Mouse (Mus musculus) thymus, postnatal 36 days (tissue): Measurements from ENCODE around the gene Ptprj.

ENCODE experiments used
- DNase-seq, 2 experiments: peaks; one replicate each; pipeline ENCODE4 v3.0.0; 2022; ENCODE audit warnings: mixed read lengths in 2 of 2

Ptprj gene

GRCm38 (mm10) chr2:90518296-90518695 lies 62.2 kb downstream of the Ptprj start:
- no peak for DNase-seq

- no peak for DNase-seq
Observed at GRCm38 (mm10) chr2:90514969-90515368, 65.5 kb downstream of the Ptprj start.

DNA sequence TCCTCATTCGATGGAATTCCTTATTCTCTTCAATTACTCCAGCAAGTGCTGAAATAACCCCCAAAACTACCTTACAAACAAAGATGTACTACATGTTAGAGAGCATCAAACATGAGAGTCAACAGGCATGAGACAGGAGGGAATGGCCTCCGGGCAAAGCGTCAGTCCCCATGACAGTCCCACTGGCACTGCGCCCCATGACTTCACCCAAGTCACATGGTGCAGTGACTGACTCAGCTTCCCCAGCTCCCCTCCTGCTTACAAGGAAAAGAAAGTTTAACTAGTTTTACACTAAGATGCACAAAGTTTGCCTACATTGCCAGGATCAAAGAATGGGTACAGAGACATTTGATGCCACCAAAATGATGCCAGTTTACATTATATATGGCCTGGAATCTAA lies 71.2 kb downstream of the Ptprj start:
- no peak for DNase-seq

DNA sequence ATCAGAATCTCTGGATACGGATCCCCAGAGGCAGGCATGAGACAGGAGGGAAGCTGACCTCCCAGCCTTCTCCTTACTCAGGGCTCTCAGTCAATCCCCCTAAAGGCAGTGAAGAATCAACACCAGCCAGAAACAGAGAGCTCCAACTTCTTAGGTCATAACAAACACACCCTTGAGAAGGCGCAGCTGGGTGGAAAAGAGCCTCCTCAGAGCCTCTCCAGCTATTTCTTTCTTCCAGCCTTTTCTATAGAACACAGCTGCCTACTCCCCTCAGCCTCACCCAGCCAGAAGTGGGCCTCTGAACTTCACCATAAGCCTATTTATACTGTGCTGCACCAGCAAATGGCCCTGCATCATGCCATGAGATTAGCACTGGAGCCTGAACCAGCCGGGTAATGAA lies 74.3 kb downstream of the Ptprj start:
- DNase-seq: no peak

GRCm38 (mm10) chr2:90504731-90505171 lies 75.7 kb downstream of the Ptprj start:
- peak; percentile 57 to 63 for DNase-seq

GRCm38 (mm10) chr2:90503182-90503833 lies 77.1 kb downstream of the Ptprj start:
- peak in 1 of 2 experiments; percentile 18 for DNase-seq

DNA sequence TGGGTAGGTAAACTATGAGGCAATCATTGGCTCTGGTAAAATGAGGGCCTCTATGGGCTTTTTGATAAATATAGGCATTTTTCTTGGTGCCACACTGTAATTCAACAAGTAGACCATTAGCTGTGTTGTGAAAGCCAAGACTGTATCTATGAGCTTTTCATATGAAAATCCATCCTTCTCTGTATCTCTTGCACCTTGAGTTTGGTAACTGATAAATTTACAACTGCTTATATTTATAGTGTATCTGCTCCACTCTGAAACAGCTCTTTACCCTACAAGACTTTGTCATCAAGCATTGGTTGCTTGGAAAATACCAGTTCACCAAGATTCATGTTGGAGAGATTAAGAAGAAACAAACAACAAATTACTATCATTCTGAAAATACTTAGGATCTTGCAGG lies 77.7 kb downstream of the Ptprj start:
- no peak for DNase-seq

DNA sequence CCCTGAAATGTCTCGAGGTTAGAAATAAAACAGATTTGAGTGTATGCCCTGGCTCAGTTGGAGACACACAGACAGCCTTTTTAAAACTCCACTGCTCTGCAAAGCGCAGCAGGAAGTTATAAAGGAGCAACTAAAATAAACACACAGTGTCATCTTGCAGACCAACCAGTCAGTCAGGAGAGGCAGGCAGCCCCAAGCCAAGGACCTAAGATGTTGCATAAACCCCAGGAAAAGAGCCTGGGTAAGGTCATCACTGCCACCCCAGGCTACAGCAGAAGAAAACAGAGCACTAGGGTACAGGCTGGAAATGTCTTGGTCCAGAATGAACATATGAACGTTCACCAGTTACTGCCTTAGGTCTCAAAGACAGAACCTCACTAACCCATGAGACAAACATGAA lies 78.7 kb downstream of the Ptprj start:
- DNase-seq: no peak

DNA sequence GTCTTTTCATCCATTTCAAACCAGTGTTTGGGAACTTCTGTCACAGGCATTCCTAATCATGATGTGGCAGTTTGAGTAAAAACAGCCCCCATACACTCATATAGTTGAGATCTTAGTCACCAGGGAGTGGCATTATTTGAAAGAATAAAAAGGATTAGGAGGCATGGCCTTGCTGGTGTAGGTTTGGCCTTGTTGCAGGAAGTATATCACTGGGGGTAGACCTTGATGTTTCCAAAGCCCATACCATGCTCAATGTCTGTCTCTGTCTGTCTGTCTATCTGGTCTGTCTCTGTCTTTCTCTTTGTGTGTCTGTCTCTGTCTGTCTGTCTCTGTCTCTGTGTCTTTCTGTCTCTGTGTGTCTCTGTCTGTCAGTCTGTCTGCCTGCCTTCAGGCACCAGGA lies 79.6 kb downstream of the Ptprj start:
- no peak for DNase-seq

- no peak for DNase-seq
Observed at GRCm38 (mm10) chr2:90499002-90499401, 81.4 kb downstream of the Ptprj start.

GRCm38 (mm10) chr2:90497551-90497950 lies 82.9 kb downstream of the Ptprj start:
- DNase-seq: no peak

GRCm38 (mm10) chr2:90496680-90497074 lies 83.8 kb downstream of the Ptprj start:
- DNase-seq: peak; percentile 21 to 47

GRCm38 (mm10) chr2:90496012-90496679 lies 84.3 kb downstream of the Ptprj start:
- no peak for DNase-seq

GRCm38 (mm10) chr2:90490279-90491046 lies 90.0 kb downstream of the Ptprj start:
- no peak for DNase-seq

GRCm38 (mm10) chr2:90489839-90490238 lies 90.6 kb downstream of the Ptprj start:
- no peak for DNase-seq

GRCm38 (mm10) chr2:90488690-90489590 lies 91.5 kb downstream of the Ptprj start:
- DNase-seq: no peak

GRCm38 (mm10) chr2:90487471-90488238 lies 92.8 kb downstream of the Ptprj start:
- no peak for DNase-seq

GRCm38 (mm10) chr2:90486226-90486755 lies 94.2 kb downstream of the Ptprj start:
- no peak for DNase-seq

- no peak for DNase-seq
Observed at GRCm38 (mm10) chr2:90481505-90481904, 98.9 kb downstream of the Ptprj start.

DNA sequence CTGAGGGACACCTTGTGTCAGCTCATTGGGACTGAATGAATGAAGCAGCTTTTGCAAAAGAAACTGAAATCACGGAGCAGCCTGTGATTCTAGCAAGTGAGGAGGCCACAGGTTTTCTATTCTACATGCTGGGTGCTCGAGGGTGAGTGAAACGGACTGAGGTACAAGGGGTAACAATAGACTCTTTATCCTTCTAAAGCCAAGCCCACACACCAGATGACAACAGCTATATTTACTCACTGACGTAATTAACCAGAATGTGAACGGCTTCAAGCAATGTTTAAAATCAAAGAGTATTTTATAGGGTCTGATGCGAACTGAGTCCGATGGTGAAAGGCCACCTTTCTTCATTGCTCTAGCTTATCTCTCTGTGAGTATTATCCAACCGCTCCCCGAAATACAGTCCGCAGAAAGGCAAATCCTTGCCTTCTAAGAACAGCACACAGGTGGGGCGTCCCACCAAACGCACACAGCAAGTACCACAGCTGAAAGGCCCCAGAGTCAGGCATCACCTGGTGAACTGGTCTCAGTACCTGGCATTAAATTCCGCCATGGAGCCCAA lies 99.6 kb downstream of the Ptprj start:
- no peak for DNase-seq

- no peak for DNase-seq
Observed at GRCm38 (mm10) chr2:90478531-90478930, 101.9 kb downstream of the Ptprj start.
